Mouse (Mus musculus) kidney, adult 2 months (tissue): ENCODE data around the gene Gprc5c.

Experiments used
- CTCF ChIP-seq: fragments of 200-500 bp; conservative IDR thresholded peaks from 2 replicates; pipeline ENCODE4 v1.5.1; 2011; ENCODE audit warnings: low read depth, mild to moderate bottlenecking, control low read depth, low read length, moderate library complexity, mixed read lengths; ENCODE audit not compliant: insufficient read depth, insufficient read length
- POLR2A ChIP-seq: fragments of 200-500 bp; IDR thresholded peaks from one replicate; pipeline ENCODE4 v1.6.1; 2011; ENCODE audit warnings: low read depth, low read length, control low read depth

- TF ChIP-seq CTCF (no peak), POLR2A (no peak)
These were observed 15.0 kb downstream of the Gprc5c start for GRCm38 (mm10) chr11:114865999-114866398.
